Mouse (Mus musculus) cortical plate, adult 2 months (tissue): ENCODE measurements around the gene Fryl.

Experiments used
- CTCF ChIP-seq: fragments of 200-500 bp; IDR thresholded peaks from 2 replicates; pipeline ENCODE4 v1.5.1; 2011; ENCODE audit warnings: mild to moderate bottlenecking, control low read depth, low read length; ENCODE audit not compliant: insufficient read depth; ENCODE audit errors: extremely low read depth
- POLR2A ChIP-seq: fragments of 200-500 bp; IDR thresholded peaks from 2 replicates; pipeline ENCODE4 v1.6.1; 2011; ENCODE audit warnings: mild to moderate bottlenecking, low read length, control low read depth; ENCODE audit not compliant: insufficient read depth; ENCODE audit errors: extremely low read depth

DNA sequence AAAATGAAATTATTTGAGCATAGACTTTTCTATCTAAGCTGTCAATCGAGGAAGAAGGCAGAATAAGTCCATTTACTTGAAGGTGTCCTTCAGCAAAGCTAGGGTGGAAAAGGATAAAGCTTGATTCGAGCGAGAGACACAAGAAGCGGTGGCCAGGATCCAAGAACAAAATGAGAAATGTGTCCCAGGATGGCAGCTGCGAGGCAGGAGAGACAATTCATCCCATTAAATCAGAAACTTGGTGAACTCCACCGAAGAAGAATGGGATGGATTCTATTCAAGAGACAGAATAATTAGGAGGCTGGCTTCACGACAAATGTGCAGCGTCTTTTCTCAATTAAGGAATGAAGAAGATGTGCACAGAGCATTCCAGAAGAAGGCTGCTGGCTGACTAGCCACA, 14.5 kb downstream of the Fryl start:
- TF ChIP-seq POLR2A (no peak), CTCF (no peak)
